Mouse (Mus musculus): ENCODE data around the gene Myocd. TPM values are rescaled to one million over a fixed set of nuclear protein-coding genes. Genes with fewer than 3 reads are reported as not detected.

Gene Myocd
- polyA plus RNA-seq, 1 experiment from 2014 or later, result not detected

GRCm38 (mm10) chr11:65161881-65162766 lies 107.7 kb downstream of the Myocd start:
- peak overlapping the region; percentile 44 for H3K27ac ChIP-seq (ENCODE audit: low read depth, low read length)
- DNase-seq (ENCODE audit: low spot score) (peak; percentile 17), ATAC-seq (peak; percentile 85)
- H3K4me2 ChIP-seq (ENCODE audit: low read length), result peak overlapping the region; percentile 93
- under 1% methylated on average over 49 of the region's 49 CpGs for WGBS
- H3K9me3 ChIP-seq (replicated peaks; ENCODE audit: control insufficient read depth, low read length), result no peaks in the 10 kb centered on the region
- H3K4me3 ChIP-seq (ENCODE audit: low read depth, low read length), result peak overlapping the region; percentile 81
- H3K4me1 ChIP-seq (ENCODE audit: control insufficient read depth, insufficient read depth, low read length), result peaks cover 10% of the 10 kb centered on the region
- peak overlapping the region; percentile 86 for H3K9ac ChIP-seq (ENCODE audit: low read length)
- H3K27me3 ChIP-seq (replicated peaks; ENCODE audit: control insufficient read depth, insufficient read depth, low read length), result 0 out of 2 replicates have a peak, but pooled peaks cover 5% of the 10 kb centered on the region
- H3K36me3 ChIP-seq (ENCODE audit: control insufficient read depth, insufficient read depth, low read length), result no peaks in the 10 kb centered on the region

GRCm38 (mm10) chr11:65160991-65161880 lies 108.6 kb downstream of the Myocd start:
- Histone ChIP-seq H3K36me3 (ENCODE audit: control insufficient read depth, insufficient read depth, low read length) (no peaks in the 10 kb centered on the region), H3K27ac (ENCODE audit: low read depth, low read length) (peak overlapping the region; percentile 9; the same call in 1 of the 2 replicates), H3K27me3 (replicated peaks; ENCODE audit: control insufficient read depth, insufficient read depth, low read length) (0 out of 2 replicates have a peak, but pooled peaks cover 5% of the 10 kb centered on the region), H3K4me2 (ENCODE audit: low read length) (peak overlapping the region; percentile 93), H3K9ac (ENCODE audit: low read length) (peak overlapping the region; percentile 86), H3K9me3 (replicated peaks; ENCODE audit: control insufficient read depth, low read length) (no peaks in the 10 kb centered on the region), H3K4me1 (ENCODE audit: control insufficient read depth, insufficient read depth, low read length) (peaks cover 10% of the 10 kb centered on the region), H3K4me3 (ENCODE audit: low read depth, low read length) (peak overlapping the region; percentile 81)
- no peak for ATAC-seq
- peak; percentile 9 for DNase-seq (ENCODE audit: low spot score)
- WGBS, result 58% methylated on average over 7 of the region's 7 CpGs

- Histone ChIP-seq H3K36me3 (ENCODE audit: control insufficient read depth, insufficient read depth, low read length) (no peaks in the 10 kb centered on the region), H3K27me3 (replicated peaks; ENCODE audit: control insufficient read depth, insufficient read depth, low read length) (0 out of 2 replicates have a peak, but pooled peaks cover 5% of the 10 kb centered on the region), H3K9me3 (replicated peaks; ENCODE audit: control insufficient read depth, low read length) (no peaks in the 10 kb centered on the region), H3K4me3 (ENCODE audit: low read depth, low read length) (no peak within 1 kb of the TSS), H3K4me1 (ENCODE audit: control insufficient read depth, insufficient read depth, low read length) (peaks cover 10% of the 10 kb centered on the region), H3K9ac (ENCODE audit: low read length) (no peak within 1 kb of the TSS), H3K4me2 (ENCODE audit: low read length) (no peak within 1 kb of the TSS), H3K27ac (ENCODE audit: low read depth, low read length) (no peak within 1 kb of the TSS)
- no peak for ATAC-seq
- no peak for DNase-seq (ENCODE audit: low spot score)
- 94% methylated on average over 5 of the region's 5 CpGs for WGBS
Observed at GRCm38 (mm10) chr11:65159791-65160190, 110.0 kb downstream of the Myocd start, which contains the start of gene 1700086D15Rik. TSS of gene 1700086D15Rik (minus strand) at chr11:65159891.

- Histone ChIP-seq H3K4me1 (ENCODE audit: control insufficient read depth, insufficient read depth, low read length) (peaks cover 10% of the 10 kb centered on the region), H3K4me3 (ENCODE audit: low read depth, low read length) (no peak overlapping the region), H3K9me3 (replicated peaks; ENCODE audit: control insufficient read depth, low read length) (no peaks in the 10 kb centered on the region), H3K9ac (ENCODE audit: low read length) (no peak overlapping the region), H3K36me3 (ENCODE audit: control insufficient read depth, insufficient read depth, low read length) (no peaks in the 10 kb centered on the region), H3K4me2 (ENCODE audit: low read length) (no peak overlapping the region), H3K27me3 (replicated peaks; ENCODE audit: control insufficient read depth, insufficient read depth, low read length) (0 out of 2 replicates have a peak, but pooled peaks cover 5% of the 10 kb centered on the region), H3K27ac (ENCODE audit: low read depth, low read length) (no peak overlapping the region)
- ATAC-seq (no peak), DNase-seq (ENCODE audit: low spot score) (no peak)
- WGBS, result 97% methylated on average over 5 of the region's 5 CpGs
Observed at GRCm38 (mm10) chr11:65158658-65158990, 111.2 kb downstream of the Myocd start.

GRCm38 (mm10) chr11:65157966-65158657 lies 111.7 kb downstream of the Myocd start:
- Histone ChIP-seq H3K27me3 (replicated peaks; ENCODE audit: control insufficient read depth, insufficient read depth, low read length) (0 out of 2 replicates have a peak, but pooled peaks cover 5% of the 10 kb centered on the region), H3K9me3 (replicated peaks; ENCODE audit: control insufficient read depth, low read length) (no peaks in the 10 kb centered on the region), H3K4me3 (ENCODE audit: low read depth, low read length) (no peak overlapping the region), H3K9ac (ENCODE audit: low read length) (no peak overlapping the region), H3K4me2 (ENCODE audit: low read length) (no peak overlapping the region), H3K27ac (ENCODE audit: low read depth, low read length) (no peak overlapping the region), H3K36me3 (ENCODE audit: control insufficient read depth, insufficient read depth, low read length) (no peaks in the 10 kb centered on the region), H3K4me1 (ENCODE audit: control insufficient read depth, insufficient read depth, low read length) (peaks cover 10% of the 10 kb centered on the region)
- WGBS, result 92% methylated on average over 20 of the region's 20 CpGs
- no peak for DNase-seq (ENCODE audit: low spot score)
- ATAC-seq, result no peak

GRCm38 (mm10) chr11:65153006-65153405 lies 116.8 kb downstream of the Myocd start:
- H3K9me3 ChIP-seq (replicated peaks; ENCODE audit: control insufficient read depth, low read length), result no peaks in the 10 kb centered on the region
- no peak overlapping the region for H3K4me2 ChIP-seq (ENCODE audit: low read length)
- no peaks in the 10 kb centered on the region for H3K4me1 ChIP-seq (ENCODE audit: control insufficient read depth, insufficient read depth, low read length)
- no peak for DNase-seq (ENCODE audit: low spot score)
- H3K4me3 ChIP-seq (ENCODE audit: low read depth, low read length), result no peak overlapping the region
- no peaks in the 10 kb centered on the region for H3K27me3 ChIP-seq (replicated peaks; ENCODE audit: control insufficient read depth, insufficient read depth, low read length)
- H3K36me3 ChIP-seq (ENCODE audit: control insufficient read depth, insufficient read depth, low read length), result no peaks in the 10 kb centered on the region
- WGBS, result 90% methylated on average over 5 of the region's 5 CpGs
- H3K27ac ChIP-seq (ENCODE audit: low read depth, low read length), result no peak overlapping the region
- H3K9ac ChIP-seq (ENCODE audit: low read length), result no peak overlapping the region
- ATAC-seq, result no peak

- Histone ChIP-seq H3K4me2 (ENCODE audit: low read length) (no peak overlapping the region), H3K9me3 (replicated peaks; ENCODE audit: control insufficient read depth, low read length) (no peaks in the 10 kb centered on the region), H3K4me1 (ENCODE audit: control insufficient read depth, insufficient read depth, low read length) (no peaks in the 10 kb centered on the region), H3K27ac (ENCODE audit: low read depth, low read length) (no peak overlapping the region), H3K27me3 (replicated peaks; ENCODE audit: control insufficient read depth, insufficient read depth, low read length) (no peaks in the 10 kb centered on the region), H3K4me3 (ENCODE audit: low read depth, low read length) (no peak overlapping the region), H3K9ac (ENCODE audit: low read length) (no peak overlapping the region), H3K36me3 (ENCODE audit: control insufficient read depth, insufficient read depth, low read length) (no peaks in the 10 kb centered on the region)
- WGBS, result 87% methylated on average over 7 of the region's 7 CpGs
- no peak for ATAC-seq
- no peak for DNase-seq (ENCODE audit: low spot score)
Observed at GRCm38 (mm10) chr11:65148441-65148840, 121.3 kb downstream of the Myocd start.

- no peak for DNase-seq (ENCODE audit: low spot score)
- WGBS, result 85% methylated on average over 4 of the region's 4 CpGs
- no peak for ATAC-seq
Observed at GRCm38 (mm10) chr11:65142838-65143417, 126.9 kb downstream of the Myocd start.

More at GRCm38 (mm10) chr11:65142838-65143417, 126.9 kb downstream of the Myocd start:
- Histone ChIP-seq H3K27ac (ENCODE audit: low read depth, low read length) (no peak overlapping the region), H3K27me3 (replicated peaks; ENCODE audit: control insufficient read depth, insufficient read depth, low read length) (no peaks in the 10 kb centered on the region), H3K9me3 (replicated peaks; ENCODE audit: control insufficient read depth, low read length) (no peaks in the 10 kb centered on the region), H3K9ac (ENCODE audit: low read length) (no peak overlapping the region), H3K4me1 (ENCODE audit: control insufficient read depth, insufficient read depth, low read length) (no peaks in the 10 kb centered on the region), H3K4me2 (ENCODE audit: low read length) (no peak overlapping the region), H3K4me3 (ENCODE audit: low read depth, low read length) (no peak overlapping the region), H3K36me3 (ENCODE audit: control insufficient read depth, insufficient read depth, low read length) (no peaks in the 10 kb centered on the region)
